Mouse (Mus musculus) megakaryocyte, embryonic 14.5 days (primary cell): ENCODE measurements around the gene Polm. TPM values are rescaled to one million over a fixed set of nuclear protein-coding genes. Genes with fewer than 3 reads are reported as not detected.

Experiments used
- H3K27me3 ChIP-seq: replicated peaks from 2 replicates; pipeline ENCODE3; 2012; ENCODE audit warnings: inconsistent platforms
- H3K36me3 ChIP-seq: replicated peaks from 2 replicates; pipeline ENCODE3; 2012; ENCODE audit warnings: low read length, inconsistent platforms, mixed read lengths
- H3K4me1 ChIP-seq: 2 replicates; pipeline ENCODE4 v1.6.1; 2012; ENCODE audit warnings: inconsistent platforms
- H3K4me3 ChIP-seq: replicated peaks from 2 replicates; pipeline ENCODE3; 2012; ENCODE audit warnings: moderate library complexity, mild to moderate bottlenecking, inconsistent platforms
- H3K9me3 ChIP-seq: 2 replicates; pipeline ENCODE4 v1.6.1; 2012; ENCODE audit warnings: inconsistent platforms
- FLI1 ChIP-seq: IDR thresholded peaks from 2 replicates; pipeline ENCODE4 v1.6.1; 2012; ENCODE audit warnings: low read length, inconsistent platforms, mixed read lengths
- GATA1 ChIP-seq: IDR thresholded peaks from 3 replicates; pipeline ENCODE4 v1.6.1; 2012; ENCODE audit warnings: mixed read lengths, low read length, inconsistent platforms, borderline replicate concordance
- polyA plus RNA-seq: library from polyadenylated mRNA; stranded (reverse); fragments of >175 nt; gene quantifications from 2 replicates; pipeline ENCODE4 v1.2.3, GENCODE M21; 2012; ENCODE audit warnings: low replicate concordance; ENCODE audit not compliant: insufficient read depth

The Polm gene
- polyA plus RNA-seq, 1 experiment = 4.2 TPM

- TF ChIP-seq GATA1 (no peak), FLI1 (no peak)
- peaks cover 61% of the 10 kb centered on the region for H3K36me3 ChIP-seq
- H3K4me1 ChIP-seq = peaks cover 5% of the 10 kb centered on the region; the same call in 1 of the 2 replicates
- no peaks in the 10 kb centered on the region for H3K9me3 ChIP-seq
- no peak overlapping the region for H3K4me3 ChIP-seq
- peaks cover 26% of the 10 kb centered on the region for H3K27me3 ChIP-seq
These were observed 32.3 kb upstream of the Polm start for GRCm38 (mm10) chr11:5870069-5870468.

- no peak for TF ChIP-seq GATA1
- no peaks in the 10 kb centered on the region for H3K9me3 ChIP-seq
- peaks cover 5% of the 10 kb centered on the region; the same call in 1 of the 2 replicates for H3K4me1 ChIP-seq
- no peak overlapping the region for H3K4me3 ChIP-seq
- H3K27me3 ChIP-seq = peaks cover 33% of the 10 kb centered on the region
- H3K36me3 ChIP-seq = peaks cover 54% of the 10 kb centered on the region
These were observed 31.5 kb upstream of the Polm start for GRCm38 (mm10) chr11:5869331-5869730.

DNA sequence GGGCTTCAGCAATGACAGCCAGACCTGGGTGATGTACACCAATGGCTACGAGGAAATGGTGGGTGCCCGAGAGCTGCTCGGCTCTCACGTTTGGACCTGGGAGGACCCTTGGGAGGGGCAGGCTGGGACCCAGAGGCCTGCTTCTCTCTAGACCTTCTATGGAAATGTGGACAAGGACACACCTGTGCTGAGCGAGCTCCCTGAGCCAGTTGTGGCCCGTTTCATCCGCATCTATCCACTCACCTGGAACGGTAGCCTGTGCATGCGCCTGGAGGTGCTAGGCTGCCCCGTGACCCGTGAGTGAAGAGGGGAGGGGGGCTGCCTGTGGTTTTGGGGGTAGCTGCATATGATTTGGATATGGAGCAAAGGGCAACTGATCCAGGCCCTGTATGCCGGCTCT lies 30.5 kb upstream of the Polm start:
- Histone ChIP-seq H3K27me3 (peaks cover 41% of the 10 kb centered on the region), H3K36me3 (peaks cover 43% of the 10 kb centered on the region), H3K4me1 (peaks cover 5% of the 10 kb centered on the region; the same call in 1 of the 2 replicates), H3K9me3 (no peaks in the 10 kb centered on the region), H3K4me3 (no peak overlapping the region)
- TF ChIP-seq FLI1 (no peak), GATA1 (no peak)

- peaks cover 32% of the 10 kb centered on the region for H3K36me3 ChIP-seq
- no peak for TF ChIP-seq GATA1
- no peak for TF ChIP-seq FLI1
- peaks cover 7% of the 10 kb centered on the region; the same call in 1 of the 2 replicates for H3K4me1 ChIP-seq
- no peak overlapping the region for H3K4me3 ChIP-seq
- peaks cover 52% of the 10 kb centered on the region for H3K27me3 ChIP-seq
- H3K9me3 ChIP-seq = no peaks in the 10 kb centered on the region
These were observed 29.4 kb upstream of the Polm start for GRCm38 (mm10) chr11:5867196-5867595.

- Histone ChIP-seq H3K27me3 (peaks cover 82% of the 10 kb centered on the region), H3K4me3 (no peak overlapping the region)
- TF ChIP-seq FLI1 (no peak), GATA1 (no peak)
These were observed 24.7 kb upstream of the Polm start for GRCm38 (mm10) chr11:5862394-5863105.

GRCm38 (mm10) chr11:5861678-5862393 lies 24.0 kb upstream of the Polm start, which contains the start of gene Aebp1:
Aebp1 (plus strand) TSS chr11:5861947.
- Histone ChIP-seq H3K36me3 (no peaks in the 10 kb centered on the region), H3K4me3 (peak within 1 kb of the TSS; percentile 88), H3K9me3 (peaks cover 22% of the 10 kb centered on the region), H3K27me3 (peaks cover 87% of the 10 kb centered on the region), H3K4me1 (peaks cover 21% of the 10 kb centered on the region)
- no peak for TF ChIP-seq GATA1
- TF ChIP-seq FLI1 = no peak

More at GRCm38 (mm10) chr11:5862394-5863105, 24.7 kb upstream of the Polm start:
- Histone ChIP-seq H3K4me1 (peaks cover 21% of the 10 kb centered on the region), H3K36me3 (no peaks in the 10 kb centered on the region), H3K9me3 (peaks cover 19% of the 10 kb centered on the region)

DNA sequence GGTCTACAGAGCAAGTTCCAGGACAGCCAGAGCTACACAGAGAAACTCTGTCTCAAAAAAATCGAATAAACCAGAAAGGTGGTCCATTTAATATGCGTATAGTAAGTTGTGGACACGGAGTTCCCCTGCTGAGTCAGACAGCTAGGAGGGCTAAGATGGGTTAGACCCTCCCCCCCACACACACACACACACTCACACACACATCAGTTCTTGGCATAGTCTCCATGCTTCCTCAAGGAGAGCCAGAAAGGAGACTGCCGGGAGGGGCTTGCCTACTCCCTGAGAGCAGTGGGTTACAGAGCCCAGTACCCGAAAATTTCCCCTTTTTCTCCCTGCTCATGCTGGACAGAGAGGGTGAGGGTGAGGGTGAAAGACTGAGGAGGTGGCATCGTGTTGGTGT lies 22.8 kb upstream of the Polm start:
- Histone ChIP-seq H3K4me3 (no peak overlapping the region), H3K36me3 (no peaks in the 10 kb centered on the region), H3K9me3 (peaks cover 22% of the 10 kb centered on the region), H3K27me3 (peaks cover 90% of the 10 kb centered on the region), H3K4me1 (peaks cover 16% of the 10 kb centered on the region)
- TF ChIP-seq FLI1 = no peak
- TF ChIP-seq GATA1 = no peak

DNA sequence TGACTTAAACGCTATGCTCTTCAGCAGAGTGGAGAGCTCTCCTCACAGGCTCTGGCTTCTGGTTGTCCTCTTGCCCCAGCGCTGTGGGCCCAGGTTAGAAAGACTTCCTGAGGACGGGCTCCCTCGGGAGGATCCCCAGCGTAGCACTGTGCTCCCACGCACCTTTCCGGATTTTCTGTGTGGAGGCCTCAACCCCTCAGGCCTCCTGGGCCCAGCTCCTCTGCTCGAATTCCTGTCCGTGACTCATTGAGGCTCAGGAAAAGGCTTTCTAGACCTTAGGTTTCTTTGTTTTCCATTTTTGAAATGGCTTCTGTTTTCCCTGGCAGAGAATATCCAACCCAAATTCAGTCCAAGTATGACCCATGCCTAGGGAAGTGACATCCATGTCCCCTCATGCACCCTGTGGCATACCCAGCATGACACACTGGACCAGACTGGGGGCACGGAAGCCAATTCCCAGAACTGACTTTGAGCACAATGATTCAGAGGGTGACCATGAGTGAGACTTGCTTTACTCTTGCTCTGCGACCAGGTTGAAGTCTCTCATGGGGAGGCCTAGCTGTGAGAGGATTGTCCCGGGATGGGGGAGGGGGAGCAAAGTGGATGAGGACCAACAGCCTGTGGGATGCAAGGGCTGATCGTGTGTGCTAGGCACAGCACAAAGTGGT lies 22.2 kb upstream of the Polm start:
- Histone ChIP-seq H3K4me3 (no peak overlapping the region), H3K27me3 (peaks cover 86% of the 10 kb centered on the region)

DNA sequence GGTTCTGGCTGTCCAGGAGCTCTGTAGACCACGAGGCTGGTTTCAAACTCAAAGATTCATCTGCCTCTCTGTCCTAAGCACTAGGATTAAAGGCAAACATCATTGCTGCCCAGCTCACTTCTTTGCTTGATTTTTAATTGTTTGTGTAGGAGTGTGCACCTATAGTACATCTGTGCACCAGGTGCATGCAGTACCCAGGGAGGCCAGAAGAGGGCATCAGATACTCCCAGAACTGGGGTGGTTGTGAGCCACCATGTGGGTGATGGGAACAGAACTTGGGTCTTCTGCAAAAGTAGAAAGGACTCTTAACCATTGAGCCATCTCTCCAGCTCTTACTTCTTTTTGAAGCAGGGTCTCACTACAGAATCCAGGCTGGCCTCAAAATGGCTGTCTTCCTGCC lies 20.9 kb upstream of the Polm start:
- Histone ChIP-seq H3K9me3 (peaks cover 22% of the 10 kb centered on the region), H3K4me3 (no peak overlapping the region), H3K27me3 (peaks cover 76% of the 10 kb centered on the region), H3K4me1 (peaks cover 16% of the 10 kb centered on the region), H3K36me3 (no peaks in the 10 kb centered on the region)
- TF ChIP-seq GATA1 (no peak), FLI1 (no peak)

More for the DNA sequence above, 22.2 kb upstream of the Polm start:
- H3K4me1 ChIP-seq = peaks cover 16% of the 10 kb centered on the region
- TF ChIP-seq GATA1 (no peak), FLI1 (no peak)
- peaks cover 22% of the 10 kb centered on the region for H3K9me3 ChIP-seq
- no peaks in the 10 kb centered on the region for H3K36me3 ChIP-seq
